Mouse (Mus musculus): Measurements from ENCODE around the gene Dnah1.

The Dnah1 gene

DNA sequence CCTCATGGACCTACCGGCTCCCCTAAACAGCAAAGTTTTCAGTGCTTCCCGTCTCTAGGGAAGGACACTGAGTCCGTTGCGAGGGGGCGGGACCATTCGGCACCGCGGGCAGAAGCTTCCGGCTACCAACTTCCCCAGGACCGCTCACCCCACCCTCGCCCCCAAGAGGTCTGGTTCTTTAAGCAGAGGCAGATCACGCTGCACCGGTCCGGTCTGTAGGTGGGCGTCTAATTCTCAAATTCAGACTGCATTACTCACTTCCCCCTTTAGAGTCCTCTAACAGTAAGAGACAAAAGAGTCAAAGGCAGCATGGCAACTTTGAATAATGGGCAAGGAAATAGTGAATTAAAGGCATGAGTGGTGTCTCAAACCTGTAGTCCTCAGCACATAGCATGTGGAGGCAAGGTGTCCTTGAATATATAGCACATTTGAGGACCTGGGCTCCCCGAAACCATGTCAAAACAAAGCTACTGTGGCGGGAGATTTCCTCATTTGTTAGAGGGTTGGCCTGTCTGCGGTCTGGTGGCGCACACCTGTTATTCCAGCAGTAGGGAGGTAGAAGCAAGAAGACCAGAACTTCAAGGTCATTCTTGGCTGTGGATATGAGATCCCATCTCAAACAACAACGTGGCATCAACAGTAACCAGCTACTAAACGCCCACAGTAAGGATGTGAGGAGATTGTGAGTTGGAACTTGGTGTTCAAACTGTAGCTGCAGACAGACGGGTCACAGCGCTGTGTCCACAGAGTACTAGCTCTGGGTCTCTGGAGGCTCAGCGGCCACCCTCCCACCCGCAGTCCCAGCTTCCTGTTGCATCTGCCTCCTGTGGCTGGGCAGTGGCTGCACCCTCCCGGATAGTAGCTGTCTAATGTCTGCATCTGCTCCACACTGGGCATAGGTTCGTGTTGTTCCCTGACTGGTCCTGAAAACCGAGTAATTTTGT, at the start of gene Dnah1:
Gene Dnah1 (minus strand): TSS at position 48 of the 944 bp plus-strand sequence.
- DNase-seq (ENCODE audit: low spot score): peak; percentile 36

DNA sequence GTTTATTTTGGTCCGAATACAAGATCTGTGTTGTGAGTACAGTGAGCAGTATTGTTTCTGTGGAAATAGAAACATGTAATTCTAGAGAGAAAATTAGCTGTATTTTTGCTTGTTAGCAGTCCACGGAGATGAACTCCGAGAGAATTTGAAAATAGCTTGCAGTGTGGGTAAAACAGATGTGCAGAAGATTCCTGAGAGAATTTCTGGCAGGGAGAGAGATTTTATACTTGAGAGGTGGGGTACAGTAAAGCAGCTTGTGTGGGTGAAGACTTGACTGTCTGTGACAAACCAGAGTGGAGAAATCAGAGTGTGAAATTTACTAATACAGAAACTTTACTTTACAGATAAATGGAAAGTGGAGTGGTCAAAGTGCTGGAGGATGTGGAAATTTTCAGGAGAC, 45.7 kb upstream of the Dnah1 start:
- no peak for DNase-seq (ENCODE audit: low spot score)

DNA sequence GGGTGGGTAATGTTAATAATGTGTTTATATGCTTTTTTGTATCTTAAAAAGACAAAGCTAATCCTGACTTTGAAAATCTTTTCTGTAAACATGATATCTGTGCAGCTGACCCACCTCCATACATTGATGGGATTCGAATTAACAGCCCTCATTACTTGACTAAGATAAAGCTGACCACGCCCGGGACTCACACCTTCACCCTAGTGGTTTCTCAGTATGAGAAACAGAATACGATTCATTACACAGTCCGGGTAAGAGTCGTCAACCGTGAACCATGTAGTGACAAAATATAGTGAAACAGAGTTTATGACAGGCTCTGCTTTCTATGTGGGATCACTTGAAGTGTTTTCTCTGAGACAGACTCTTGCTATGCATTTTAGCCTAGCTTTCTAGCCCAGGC, 44.3 kb upstream of the Dnah1 start:
- no peak for DNase-seq (ENCODE audit: low spot score)

GRCm38 (mm10) chr14:31365350-31365749, 41.7 kb upstream of the Dnah1 start:
- DNase-seq (ENCODE audit: low spot score): peak; percentile 36

GRCm38 (mm10) chr14:31364589-31364988, 40.9 kb upstream of the Dnah1 start:
- DNase-seq (ENCODE audit: low spot score): no peak

- no peak for DNase-seq (ENCODE audit: low spot score)
Measured at GRCm38 (mm10) chr14:31362236-31362635, 38.5 kb upstream of the Dnah1 start.

- no peak for DNase-seq (ENCODE audit: low spot score)
Measured at GRCm38 (mm10) chr14:31345367-31345766, 21.7 kb upstream of the Dnah1 start.

GRCm38 (mm10) chr14:31343241-31343640, 19.5 kb upstream of the Dnah1 start:
- DNase-seq (ENCODE audit: low spot score): no peak

DNA sequence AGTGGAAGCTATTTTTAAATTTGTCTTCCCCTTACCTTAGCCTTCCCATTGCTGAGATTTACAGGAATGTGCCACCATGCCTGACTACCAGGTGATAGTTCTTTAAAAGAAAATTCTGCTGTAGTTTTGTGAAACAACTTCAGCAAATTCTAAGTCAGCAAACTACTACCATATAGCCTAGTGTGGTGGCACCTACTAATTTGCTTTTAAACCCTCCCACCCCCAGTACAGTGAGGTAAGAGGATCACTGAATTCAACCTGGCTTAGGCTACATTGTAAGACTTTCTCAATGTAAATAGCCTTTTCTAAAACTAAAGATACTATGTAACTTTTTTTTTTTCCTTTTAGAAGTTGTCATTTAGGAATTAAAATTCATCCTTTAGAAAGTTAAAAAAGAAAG, 14.3 kb upstream of the Dnah1 start:
- no peak for DNase-seq (ENCODE audit: low spot score)

GRCm38 (mm10) chr14:31337406-31337805, 13.7 kb upstream of the Dnah1 start:
- DNase-seq (ENCODE audit: low spot score): no peak

DNA sequence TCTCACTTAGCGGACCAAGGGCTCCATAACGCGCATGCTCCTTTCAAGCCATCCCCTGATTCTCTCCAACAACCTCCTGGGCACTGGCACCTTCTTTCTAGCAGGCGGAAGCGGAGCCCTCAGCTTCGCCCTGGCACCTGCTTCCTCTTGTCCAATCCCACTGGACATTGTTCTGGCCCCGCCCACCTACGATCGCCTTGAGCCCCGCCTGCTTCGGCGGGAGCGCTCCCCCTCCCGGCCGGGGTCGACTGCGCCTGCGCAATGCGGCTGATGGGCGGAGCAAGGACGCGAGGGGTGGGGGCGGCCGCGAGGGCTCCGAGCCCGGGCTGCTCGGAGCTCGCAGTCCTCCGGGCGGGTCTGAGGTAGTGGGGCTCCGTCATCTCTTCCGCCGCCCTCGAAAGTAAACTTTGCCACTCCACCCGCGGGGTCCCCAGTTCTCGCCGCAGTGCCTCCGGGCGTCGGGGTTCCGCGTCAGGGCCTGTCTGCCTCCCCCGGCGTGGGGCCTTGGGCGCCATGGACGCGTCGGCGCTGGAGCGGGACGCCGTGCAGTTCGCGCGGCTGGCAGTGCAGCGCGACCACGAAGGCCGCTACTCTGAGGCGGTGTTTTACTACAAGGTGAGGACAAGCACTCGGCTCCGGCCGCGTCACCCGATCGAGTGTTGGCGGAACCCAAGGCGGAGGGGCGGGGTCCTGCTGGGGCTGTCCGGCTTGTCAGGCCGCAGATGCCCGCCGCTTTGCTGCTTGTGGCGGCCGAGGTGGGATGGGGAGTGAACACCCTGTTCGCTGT, 12.9 kb upstream of the Dnah1 start, which contains the start of gene Capn7:
Gene Capn7 (plus strand): TSS at position 270 of the 787 bp plus-strand sequence.
- peak; percentile 99 for DNase-seq (ENCODE audit: low spot score)

- no peak for DNase-seq (ENCODE audit: low spot score)
Measured at GRCm38 (mm10) chr14:31335765-31336164, 12.1 kb upstream of the Dnah1 start.

DNA sequence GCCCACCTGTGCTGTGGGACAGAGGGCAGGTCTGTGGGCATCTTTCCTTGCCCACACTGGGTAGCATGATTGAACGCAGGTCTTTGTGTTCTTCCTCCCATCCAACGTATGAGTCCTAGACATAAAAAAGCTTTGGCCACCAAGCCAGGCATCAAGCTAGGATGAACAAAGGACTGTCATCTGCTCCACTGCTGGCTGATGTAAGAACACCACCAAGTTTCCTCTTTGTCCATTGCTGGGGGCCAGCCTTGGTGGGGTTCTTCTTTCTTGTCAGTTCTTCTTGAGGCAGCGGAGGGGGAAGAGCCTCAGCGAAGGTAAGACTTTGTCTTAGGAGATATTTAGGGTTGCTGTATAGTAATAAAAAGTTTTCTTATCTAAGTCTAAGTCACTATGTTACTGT, 7.3 kb upstream of the Dnah1 start:
- no peak for DNase-seq (ENCODE audit: low spot score)

DNA sequence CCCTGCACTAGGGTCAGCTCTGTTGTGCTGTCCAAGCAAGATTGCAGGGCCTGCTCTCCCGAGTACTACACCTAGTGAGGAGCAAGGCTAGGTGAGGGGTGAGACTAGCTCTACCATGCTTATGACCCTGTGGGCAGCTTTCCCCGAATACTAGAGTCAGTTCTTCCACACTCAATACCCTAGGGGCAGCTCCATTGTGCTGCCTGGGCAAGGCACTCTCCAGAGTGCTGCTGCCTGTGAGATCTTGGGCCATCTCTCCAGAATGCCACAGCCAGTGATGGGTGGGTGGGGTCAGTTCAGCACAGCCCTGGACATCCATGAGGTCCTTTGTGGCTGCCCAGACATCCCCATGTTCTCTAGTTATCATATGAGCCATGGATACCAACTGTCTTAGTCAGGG, 6.0 kb upstream of the Dnah1 start:
- DNase-seq (ENCODE audit: low spot score): no peak

GRCm38 (mm10) chr14:31327681-31328080, 4.0 kb upstream of the Dnah1 start:
- no peak for DNase-seq (ENCODE audit: low spot score)

GRCm38 (mm10) chr14:31327196-31327595, 3.5 kb upstream of the Dnah1 start:
- DNase-seq (ENCODE audit: low spot score): no peak

GRCm38 (mm10) chr14:31326770-31327169, 3.1 kb upstream of the Dnah1 start:
- DNase-seq (ENCODE audit: low spot score): no peak

- DNase-seq (ENCODE audit: low spot score): no peak
Measured at GRCm38 (mm10) chr14:31325551-31325950, 1.9 kb upstream of the Dnah1 start.

DNA sequence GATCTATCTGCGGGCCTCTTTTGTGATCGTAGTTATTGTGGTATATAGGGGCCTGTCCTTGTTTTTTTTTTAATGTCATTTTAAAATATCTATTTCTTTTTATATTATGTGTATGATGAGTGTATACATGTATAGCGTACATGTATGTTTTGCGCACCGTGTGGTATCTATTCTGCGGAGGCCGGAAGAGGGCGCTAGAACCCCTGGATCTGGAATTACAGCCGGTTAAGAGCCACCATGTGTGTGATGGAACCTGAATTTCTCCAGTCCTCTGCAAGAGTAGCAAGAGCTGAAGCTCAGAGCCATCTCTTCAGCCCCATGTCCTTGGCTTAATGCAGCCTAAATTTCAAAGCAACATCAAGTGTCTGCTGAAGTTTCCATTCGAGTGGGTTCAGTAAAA, 1.2 kb upstream of the Dnah1 start:
- DNase-seq (ENCODE audit: low spot score): no peak

- no peak for DNase-seq (ENCODE audit: low spot score)
Measured at GRCm38 (mm10) chr14:31323189-31323588, 507 bp downstream of the Dnah1 start.

DNA sequence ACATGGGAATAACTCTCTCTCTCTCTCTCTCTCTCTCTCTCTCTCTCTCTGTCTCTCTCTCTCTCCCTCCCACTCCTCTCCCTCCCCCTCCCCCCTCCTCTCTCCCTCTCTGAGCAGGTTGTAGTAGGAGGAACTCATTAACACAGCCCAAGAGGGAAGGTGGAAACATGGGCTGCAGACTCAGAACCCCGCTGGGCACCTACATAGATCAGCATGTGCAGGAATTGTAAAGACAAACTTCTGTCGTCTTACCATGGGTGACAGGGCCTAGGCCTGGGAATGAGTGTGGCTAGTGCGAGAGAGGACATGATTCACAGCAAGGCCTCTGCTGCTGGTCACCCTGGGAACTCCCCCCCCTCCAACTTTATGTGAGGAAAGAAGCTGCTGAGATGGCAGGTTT, 1.5 kb downstream of the Dnah1 start:
- DNase-seq (ENCODE audit: low spot score): no peak

DNA sequence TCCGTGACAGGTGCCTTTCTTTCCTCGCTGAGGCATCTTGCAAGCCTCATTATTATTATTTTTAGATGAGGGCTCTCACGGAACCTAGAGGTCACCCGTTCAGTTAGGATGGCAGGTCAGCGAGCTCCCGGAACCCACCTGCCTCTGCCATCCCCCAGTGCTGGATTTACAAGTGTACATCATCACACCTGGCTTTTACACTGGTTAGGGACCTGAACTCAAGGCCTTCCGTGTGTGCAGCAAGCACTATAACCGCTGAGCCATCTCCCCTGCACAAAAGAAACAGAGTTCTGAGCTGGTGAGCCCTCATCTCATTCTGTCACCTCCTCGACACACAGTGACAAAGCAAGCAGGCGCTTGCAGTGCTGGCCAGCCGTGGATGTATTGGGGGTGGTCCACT, 2.5 kb downstream of the Dnah1 start:
- DNase-seq (ENCODE audit: low spot score): no peak

DNA sequence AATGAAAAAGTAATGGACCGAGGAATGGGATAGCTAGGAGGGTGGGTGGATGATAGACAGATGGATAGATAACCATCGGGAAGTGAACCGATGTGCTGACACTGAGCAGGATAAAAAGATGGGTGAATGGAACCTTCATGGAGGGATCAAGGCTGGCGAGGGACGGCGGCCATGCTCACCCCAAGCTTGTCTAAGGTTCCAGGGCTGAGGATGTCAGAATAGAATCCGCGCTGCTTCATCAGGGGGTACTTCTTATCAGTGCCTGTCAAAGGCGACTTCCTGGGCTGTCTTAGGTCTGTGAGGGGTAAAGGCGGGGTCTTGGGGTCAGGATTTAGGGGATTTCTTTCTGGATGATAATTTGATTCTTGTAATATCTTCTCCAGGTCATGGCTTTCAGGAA, 4.2 kb downstream of the Dnah1 start:
- no peak for DNase-seq (ENCODE audit: low spot score)

All from ovary, postnatal 14 days (tissue).